Mouse (Mus musculus) brain, adult 2 months (tissue): ENCODE data around the gene Specc1l.

Experiments
- DNase-seq: peaks from one replicate; pipeline ENCODE4 v3.0.0; 2011; ENCODE audit warnings: low read depth, low spot score

Specc1l gene

DNA sequence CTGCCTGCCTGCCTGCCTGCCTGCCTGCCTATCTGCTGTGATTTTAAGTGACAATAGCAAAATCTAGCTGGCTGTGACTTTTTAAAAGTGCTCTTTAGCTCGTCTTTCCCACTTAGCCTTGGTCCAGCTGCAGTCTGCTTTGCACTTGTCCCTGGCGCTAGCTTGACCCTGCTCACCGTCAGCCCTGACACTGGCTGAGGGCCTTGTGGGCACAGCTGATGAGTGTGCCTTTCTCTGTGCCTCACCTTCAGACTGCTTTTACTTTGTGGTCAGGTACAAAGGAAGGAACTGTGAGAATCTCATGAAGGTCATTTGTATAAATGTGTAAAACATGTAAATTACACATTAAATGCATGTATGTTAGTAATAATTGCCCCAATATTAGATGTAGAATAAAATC lies 12.3 kb downstream of the Specc1l start:
- DNase-seq, result no peak

DNA sequence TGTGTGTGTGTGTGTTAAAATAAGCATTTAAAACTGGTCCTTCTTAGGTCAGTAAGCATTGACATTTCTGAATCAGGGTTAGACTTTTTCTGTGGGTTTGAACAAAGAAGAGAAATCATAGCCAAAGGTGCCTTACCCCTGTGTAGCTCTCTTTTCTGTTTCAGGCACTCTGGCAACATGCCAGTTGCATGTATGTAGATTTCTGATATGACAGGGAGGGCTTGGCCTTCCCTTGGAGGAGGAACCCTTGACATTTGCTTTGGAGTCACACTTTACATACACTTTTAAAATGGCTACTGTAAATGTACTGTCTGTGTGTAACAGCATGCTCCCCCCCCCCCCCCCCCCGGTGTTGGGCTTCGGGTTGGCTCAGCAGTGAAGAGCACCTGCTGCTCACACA lies 12.8 kb downstream of the Specc1l start:
- no peak for DNase-seq

DNA sequence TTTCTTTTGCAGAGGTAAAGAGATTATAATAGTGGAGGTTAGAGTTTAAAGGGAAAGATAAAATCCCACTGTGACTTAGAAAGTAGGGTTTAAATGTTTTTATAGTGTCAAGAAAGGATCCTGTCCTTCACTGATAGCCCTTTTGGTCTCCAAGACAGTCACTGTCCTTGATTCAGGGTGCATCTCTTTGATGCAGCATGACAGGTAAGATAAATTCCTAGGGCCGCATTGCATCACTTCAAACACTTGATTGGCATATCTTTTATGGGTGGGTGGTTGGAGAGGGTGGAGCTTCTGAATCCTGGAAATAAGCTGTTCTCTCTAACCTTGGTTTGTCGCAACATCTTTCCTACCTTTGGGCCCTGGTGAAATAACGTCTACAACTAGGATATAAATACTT lies 15.5 kb downstream of the Specc1l start:
- DNase-seq, result no peak

DNA sequence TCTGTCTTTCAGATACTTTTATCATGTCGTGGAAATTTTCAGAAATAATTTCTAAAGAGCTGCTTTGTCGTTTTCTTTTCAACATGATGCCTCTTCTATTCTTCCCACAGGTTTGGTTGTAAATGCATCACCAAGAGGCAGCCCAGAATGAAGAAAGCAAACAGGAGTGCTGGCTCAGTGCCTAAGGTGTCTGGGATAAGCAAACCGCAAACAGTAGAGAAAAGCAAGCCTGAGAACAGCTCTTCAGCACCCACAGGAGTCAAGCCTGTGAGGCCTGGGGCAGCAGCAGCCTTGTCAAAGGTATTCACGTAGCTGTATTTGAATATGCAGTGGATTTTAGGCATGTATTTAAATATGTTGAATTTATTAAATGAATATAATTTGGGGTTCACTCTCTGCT lies 18.7 kb downstream of the Specc1l start:
- DNase-seq, result peak; percentile 53

DNA sequence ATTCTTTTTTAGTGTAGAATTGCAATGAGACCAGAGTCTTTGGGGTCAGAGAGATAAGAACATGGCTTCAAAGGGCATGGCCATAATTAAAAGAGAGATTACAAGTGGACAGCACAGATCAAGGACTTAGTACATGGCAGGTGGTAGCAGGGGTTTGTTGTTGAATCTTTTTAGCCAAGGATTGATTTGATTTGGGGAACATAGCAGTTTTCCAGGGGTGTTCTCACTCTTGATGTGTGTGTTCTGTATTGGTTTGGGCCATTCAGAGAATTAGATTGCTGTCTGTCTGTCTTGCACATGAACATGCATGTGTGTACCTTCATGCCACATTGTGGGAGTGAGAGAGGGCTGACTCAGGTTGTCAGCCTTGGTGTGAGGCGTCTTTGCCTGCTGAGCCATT lies 20.0 kb downstream of the Specc1l start:
- no peak for DNase-seq

DNA sequence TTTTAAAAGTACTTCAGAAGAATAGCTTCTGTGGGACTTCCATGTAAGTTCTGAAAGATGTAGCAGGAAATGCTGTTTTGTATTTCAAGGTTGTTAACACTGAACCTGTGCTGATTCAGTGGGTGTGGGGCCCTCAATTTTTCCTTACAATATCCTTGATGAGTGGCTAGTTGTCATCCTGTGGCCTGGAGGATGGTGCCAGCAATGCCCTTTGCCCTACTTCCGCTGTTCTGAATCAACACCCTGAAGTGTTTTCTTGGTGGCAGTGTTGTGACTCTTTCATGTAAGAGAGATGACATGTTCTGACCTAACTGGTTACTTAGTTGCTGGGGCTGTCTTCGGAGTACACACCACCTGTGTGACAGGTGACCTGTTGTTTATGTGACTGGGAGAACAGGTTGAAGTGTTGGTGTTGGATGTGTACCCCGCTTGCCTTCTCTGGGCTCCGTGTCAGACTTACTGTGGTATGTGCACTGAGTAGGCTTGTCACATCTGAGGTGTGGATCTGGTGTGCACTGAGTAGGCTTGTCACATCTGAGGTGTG lies 20.8 kb downstream of the Specc1l start:
- DNase-seq, result no peak

DNA sequence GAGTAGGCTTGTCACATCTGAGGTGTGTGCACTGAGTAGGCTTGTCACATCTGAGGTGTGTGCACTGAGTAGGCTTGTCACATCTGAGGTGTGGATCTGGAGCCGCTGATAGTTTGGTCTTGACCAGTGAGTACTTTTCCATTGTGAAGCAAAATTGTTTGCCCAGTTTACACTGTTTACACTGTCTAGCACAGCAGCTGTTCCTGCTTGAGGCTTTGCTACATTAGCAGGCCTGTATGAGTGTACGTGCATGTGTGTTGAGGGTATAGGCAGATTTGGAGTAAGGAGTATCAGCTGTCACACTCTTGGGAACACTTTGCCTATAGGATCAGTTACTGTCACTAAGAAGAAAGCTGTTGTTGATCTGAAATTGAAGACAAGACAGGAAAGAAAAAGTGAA lies 21.6 kb downstream of the Specc1l start:
- no peak for DNase-seq

DNA sequence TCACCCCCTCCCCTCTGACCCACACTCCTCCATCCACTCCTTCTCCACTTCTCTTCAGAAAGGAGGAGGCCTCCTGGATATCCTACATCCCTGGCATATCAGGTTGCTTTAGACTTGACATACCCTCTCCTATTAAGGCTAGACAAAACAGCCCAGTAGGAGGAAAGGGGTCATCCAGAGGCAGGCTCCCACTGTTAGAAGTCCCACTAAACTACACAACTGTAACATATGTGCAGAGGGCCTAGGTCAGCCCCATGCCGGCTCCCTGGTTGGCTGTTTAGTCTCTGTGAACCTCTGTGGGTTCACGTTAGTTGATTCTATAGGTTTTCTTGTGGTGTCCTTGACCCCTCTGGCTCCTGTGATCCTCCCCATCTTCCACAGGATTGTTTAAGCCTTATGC lies 23.9 kb downstream of the Specc1l start:
- DNase-seq, result no peak

DNA sequence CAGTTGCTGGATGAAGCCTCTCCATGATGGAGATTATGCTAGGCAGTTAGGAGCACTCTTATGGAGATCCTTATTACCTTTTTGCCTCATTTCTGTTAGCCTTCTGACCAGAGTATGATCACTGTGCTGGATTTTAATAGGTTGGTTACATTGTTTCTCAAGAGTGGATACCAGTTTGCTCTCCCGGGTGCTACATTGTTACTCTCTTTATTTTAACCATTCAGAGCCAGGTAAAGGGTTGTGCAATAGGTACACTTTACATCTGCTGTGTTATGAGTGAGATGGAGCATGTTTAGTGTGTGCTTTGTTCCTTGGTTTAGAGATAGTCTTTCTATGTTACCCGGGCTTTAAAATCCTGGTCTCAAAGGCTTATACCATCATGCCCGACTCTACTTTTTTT lies 24.3 kb downstream of the Specc1l start:
- DNase-seq, result no peak

DNA sequence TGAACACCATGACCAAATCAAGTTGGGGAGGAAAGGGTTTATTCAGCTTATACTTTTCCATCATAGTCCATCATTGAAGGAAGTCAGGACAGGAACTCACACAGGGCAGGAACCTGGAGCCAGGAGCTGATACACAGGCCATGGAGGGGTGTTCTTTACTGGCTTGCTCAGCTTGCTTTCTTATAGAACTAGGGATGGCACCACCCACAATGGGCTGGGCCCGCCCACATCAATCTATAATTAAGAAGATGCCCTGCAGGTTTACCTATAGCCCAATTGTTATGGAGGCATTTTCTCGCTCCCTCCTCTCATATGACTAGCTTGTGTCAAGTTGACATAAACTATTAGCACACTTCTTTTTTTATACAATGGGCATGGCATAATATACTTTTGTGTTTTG lies 25.3 kb downstream of the Specc1l start:
- no peak for DNase-seq

DNA sequence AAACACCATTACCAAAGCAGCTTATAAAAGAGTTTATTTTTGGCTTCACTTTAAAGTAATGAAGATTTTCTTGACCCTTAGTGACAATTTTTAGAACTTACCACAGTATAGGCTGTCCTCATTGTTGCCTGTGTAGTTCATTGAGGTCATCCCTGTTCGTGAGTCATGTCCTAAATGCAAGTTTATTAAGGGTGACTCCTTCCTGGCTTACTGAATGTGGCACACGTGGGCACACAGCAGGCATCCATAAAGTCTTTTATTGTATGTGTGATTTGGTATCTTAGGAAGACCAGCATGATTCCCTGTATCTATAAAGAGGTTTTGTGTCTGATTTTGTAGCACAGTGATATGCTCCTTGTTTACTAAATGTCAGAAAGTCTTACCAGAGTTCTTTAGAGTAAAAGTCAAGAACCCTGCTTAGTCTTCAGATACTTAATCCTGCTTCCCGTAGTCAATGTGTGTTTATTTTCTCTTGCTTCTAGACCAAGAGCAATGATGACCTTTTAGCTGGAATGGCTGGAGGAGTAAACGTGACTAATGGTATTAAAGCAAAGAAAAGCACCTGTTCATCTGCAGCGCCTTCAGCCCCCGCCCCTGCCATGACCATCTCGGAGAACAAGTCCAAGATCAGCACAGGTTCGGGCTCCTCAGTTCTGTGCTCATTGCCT lies 28.8 kb downstream of the Specc1l start:
- no peak for DNase-seq

DNA sequence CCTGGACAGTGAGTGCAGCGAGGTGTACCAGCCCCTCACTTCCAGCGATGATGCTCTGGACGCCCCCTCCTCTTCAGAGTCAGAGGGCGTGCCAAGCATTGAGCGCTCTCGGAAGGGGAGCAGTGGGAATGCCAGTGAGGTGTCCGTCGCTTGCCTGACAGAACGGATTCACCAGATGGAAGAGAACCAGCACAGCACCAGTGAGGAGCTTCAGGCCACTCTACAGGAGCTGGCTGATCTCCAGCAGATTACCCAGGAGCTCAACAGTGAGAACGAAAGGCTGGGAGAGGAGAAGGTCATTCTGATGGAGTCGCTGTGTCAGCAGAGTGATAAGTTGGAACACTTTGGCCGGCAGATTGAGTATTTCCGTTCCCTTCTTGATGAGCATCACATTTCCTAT lies 33.9 kb downstream of the Specc1l start:
- DNase-seq, result peak; percentile 93

DNA sequence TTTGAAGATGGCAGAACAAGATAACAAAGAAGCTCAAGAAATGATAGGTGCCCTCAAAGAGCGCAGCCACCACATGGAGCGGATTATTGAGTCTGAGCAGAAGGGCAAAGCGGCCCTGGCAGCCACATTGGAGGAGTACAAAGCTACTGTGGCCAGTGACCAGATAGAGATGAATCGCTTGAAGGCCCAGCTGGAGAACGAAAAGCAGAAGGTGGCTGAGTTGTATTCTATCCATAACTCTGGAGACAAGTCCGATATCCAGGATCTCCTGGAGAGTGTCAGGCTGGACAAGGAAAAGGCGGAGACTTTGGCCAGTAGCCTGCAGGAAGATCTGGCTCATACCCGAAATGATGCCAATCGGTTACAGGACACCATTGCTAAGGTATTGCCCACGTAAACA lies 34.5 kb downstream of the Specc1l start:
- DNase-seq, result peak; percentile 70

DNA sequence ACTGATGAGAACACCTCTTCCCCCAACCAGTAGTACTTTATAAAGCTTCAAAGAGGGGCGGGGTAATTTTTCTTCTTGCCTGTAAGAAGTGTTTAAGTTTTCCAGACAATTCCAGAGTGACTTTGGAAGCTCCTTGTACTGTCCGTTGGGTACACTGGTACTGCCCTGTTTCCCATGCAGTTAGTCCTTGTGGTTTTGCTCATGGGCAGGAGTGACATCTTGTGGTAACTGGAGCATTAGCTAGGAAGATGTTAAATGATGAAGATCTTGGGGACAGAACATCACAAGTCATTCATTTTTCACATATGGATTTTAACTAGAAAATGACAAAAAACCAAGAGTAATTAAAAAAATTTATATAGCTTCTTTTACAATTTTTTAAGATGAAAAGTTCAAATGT lies 39.1 kb downstream of the Specc1l start:
- peak; percentile 68 for DNase-seq

DNA sequence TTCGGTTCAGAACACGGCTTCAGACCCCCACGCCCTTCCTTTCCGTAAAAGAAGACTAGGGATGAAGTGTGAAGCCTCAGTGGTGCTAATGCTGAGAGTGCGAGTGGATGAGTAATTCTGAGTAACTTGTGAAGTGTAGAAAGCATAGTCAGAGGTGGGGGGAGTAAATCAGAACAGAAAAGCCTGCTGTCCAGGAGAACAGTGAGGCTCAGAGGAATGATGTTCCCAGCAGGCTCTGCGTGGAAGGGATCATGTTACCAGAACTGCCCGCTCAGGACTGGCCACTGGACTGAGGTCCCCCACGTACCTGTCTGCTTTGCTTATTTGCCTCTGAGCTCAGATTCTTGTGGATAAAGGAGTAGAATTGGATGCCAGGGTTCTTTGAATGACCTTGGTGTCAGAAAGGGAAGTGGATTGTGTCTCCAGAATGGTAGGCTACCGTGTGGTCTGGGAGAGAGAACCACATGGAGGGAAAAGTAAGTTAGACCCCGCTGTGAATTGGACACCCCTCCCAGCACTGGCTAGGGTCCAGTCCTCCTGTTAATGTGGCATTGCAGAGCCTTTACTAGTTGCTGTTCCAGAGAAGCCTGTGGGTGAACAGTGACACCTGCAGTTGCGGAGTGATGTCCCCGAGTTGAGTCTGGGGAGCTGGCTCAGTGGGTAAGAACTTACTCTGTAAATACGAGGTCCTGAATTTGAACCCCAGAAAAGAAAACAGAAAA lies 40.6 kb downstream of the Specc1l start:
- peak; percentile 62 for DNase-seq

DNA sequence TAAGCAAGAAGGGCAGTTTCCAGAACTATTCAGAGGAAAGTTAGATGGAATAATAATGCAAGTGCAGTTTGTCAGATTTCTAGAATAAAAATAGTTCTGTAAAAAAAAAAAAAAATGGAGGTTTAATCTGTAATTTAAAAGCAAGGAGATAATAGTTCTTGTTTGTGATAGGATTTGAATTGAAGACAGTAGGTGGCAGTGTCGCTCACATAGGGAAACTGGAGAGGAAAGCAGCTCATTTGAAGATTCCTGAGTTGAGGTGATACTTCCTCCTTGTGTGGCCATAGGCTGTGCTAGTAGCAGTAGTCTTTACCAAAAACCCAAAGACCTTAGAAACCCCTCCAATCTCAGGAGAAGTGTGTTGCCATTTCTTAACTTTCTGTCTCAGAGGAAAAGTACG lies 43.2 kb downstream of the Specc1l start:
- peak; percentile 70 for DNase-seq

DNA sequence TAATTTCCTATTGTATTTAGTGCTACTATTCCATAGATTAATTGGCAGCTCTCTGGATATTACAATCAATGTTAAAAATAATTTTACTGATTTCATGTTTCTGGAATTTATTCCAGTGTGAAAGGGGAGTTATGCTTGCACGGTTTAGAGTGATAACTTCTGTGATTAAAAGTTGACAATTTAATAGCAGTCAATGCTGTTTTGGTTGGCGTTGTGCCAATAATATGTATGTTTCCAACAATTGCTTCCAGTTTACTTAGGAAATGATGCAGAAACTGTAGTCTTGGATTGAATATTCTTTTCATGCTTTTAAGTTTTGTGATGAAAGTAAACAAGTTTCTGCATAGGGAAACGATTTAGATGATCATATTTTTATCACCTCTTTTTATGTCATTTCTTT lies 45.5 kb downstream of the Specc1l start:
- no peak for DNase-seq

DNA sequence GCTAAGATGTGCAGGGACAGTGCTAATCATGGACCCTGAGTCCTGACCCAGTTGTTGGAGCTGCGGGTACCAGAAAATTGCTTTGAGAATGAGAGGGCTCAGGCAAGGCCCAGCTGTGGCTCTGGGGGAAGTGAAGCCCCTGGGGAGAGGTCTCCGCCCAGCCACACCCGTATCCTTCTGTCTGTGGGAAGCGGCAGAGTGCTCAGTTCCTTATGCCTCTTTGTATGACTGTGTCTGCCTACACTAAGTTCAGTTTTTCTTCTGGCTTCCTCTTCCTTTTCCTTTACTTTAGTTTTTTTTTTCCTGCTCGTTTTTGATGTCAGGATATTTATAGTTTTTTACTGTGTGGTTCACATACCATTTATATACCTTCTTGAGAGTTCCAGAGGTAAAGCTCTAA lies 46.4 kb downstream of the Specc1l start:
- peak; percentile 18 for DNase-seq

DNA sequence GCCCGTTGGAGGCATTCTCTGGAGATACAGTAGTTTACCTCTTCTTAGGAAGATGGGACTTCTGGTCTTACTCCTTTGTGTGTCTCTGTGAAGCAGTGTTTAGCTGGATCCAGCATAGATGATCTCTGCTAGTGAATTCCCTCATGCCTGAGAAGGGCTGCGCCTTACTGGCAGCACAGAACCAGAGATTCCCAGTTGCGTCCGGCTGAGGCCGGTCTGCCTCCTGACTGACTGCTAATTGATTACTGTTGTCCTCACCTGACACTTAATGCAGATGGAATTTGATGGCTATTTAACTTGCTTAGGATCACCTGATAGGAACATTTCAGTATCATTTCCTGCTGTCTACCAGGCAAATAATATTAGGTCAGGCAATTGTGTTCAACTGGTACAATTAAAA lies 49.4 kb downstream of the Specc1l start:
- no peak for DNase-seq

DNA sequence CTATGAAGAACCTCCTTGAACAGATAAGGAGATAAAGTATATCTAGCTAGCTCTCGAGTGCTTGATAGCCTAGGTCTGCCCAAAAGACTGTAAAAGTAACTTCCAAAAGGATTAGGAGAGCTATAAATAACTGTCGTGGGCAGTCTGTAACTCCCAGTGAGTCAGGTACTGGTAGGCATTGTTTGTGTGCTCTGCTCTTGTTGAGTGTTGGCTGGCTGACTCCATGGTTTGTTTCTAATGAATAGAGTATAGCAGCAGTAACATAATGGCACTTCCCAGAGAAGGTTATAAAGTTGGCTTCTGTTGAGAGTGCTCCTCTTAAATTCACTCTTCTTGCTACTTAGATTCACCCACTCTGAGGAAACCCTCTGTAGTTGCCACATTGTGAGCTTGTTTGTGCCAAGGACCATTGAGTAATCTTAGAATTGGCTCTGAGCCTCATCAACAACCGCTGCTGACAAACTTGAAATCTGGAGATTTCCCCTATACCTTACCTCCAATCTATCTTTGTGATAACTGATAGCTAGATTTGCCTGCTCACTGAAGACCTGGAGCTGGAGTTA lies 53.2 kb downstream of the Specc1l start:
- peak; percentile 33 for DNase-seq

DNA sequence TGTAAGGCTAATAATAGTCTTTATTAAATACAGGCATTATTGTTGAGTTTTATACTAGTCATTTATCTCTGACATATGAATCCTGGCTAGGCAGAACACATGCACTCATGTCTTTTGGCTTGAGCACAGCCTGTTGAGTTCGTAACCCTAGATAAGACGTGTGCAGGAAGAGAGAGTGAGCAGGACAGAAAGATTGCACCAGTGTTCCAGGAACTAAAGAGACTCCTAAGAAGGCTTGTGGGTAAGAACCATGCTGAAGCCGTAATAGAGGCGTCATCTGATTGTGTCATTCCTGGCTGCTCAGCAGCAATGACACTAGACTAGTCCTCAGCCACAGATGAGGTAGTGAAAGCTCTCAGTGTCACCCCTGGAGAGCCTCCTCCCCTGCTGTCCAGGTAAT lies 61.1 kb downstream of the Specc1l start:
- no peak for DNase-seq

DNA sequence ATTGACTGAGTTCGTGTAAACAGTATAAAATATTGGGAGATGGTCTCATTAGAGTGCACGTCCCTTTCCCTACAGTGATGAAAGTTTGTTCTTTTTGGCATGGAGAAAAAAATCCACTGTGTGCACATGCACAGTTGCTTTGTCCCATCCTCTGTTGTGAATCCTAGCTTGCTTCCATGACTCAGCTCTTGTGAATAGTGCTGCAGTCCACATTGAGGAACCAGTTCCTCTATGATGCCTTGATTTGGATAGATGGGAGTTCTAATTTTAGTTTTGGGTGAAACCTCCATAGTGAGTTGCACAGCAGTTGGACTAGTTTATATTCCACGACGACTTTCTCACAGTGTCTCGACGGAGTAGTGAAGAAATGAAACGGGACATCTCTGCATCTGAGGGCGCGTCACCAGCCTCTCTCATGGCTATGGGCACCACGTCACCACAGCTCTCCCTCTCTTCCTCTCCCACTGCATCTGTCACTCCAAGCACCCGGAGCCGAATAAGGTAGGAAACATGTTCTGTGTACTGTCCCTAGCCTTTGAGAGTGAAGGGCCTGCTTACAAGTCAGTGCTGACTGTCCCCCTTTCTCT lies 64.6 kb downstream of the Specc1l start:
- no peak for DNase-seq

DNA sequence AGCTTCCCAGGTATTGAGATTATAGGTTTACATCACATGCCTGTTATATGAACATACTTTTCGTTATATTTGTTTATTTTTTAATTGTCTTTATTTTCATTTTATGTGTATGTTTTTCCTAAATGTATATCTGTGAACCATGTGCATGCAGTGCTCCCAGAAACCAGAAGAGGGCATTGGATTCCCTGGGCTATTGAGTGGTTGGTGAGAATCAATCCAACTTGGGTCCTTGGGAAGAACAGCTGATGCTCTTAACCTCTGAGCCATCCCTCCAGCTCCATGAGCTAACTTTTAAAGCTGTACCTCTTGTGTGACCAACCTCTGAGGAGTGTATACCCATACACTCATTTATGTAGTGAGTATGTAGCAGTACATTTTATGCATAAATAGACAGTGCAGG lies 65.6 kb downstream of the Specc1l start:
- peak; percentile 40 for DNase-seq
